Mouse (Mus musculus) kidney, embryonic 16.5 days (tissue): ENCODE measurements around the gene Myrfl. TPM values are rescaled to one million over a fixed set of nuclear protein-coding genes. Genes with fewer than 3 reads are reported as not detected.

Source experiments
- ATAC-seq: fragments of 200-750 bp; cut with Nextera tagmentation; 2 replicates; pipeline ENCODE4 v1.8.0; 2017; ENCODE audit warnings: moderate TSS enrichment; ENCODE audit not compliant: low FRiP score, low TSS enrichment
- H3K27ac ChIP-seq: fragments of 300-500 bp; sonication (generic); 2 replicates; pipeline ENCODE4 v1.5.1; 2014; ENCODE audit warnings: low read length
- H3K27me3 ChIP-seq: fragments of 300-500 bp; sonication (generic); 2 replicates; pipeline ENCODE4 v1.6.1; 2014; ENCODE audit warnings: low read length, control low read depth, mixed read lengths; ENCODE audit not compliant: insufficient read depth
- H3K36me3 ChIP-seq: fragments of 300-500 bp; sonication (generic); 2 replicates; pipeline ENCODE4 v1.6.1; 2014; ENCODE audit warnings: low read length, control low read depth, mixed read lengths; ENCODE audit not compliant: insufficient read depth
- H3K4me1 ChIP-seq: fragments of 300-500 bp; sonication (generic); 2 replicates; pipeline ENCODE4 v1.6.1; 2014; ENCODE audit warnings: low read length, control low read depth, mixed read lengths; ENCODE audit not compliant: insufficient read depth
- H3K4me2 ChIP-seq: fragments of 300-500 bp; sonication (generic); replicated peaks from 2 replicates; pipeline ENCODE4 v1.6.1; 2014; ENCODE audit warnings: low read depth, low read length
- H3K4me3 ChIP-seq: fragments of 300-500 bp; sonication (generic); 2 replicates; pipeline ENCODE4 v1.5.1; 2014; ENCODE audit warnings: mild to moderate bottlenecking, low read length
- H3K9ac ChIP-seq: fragments of 300-500 bp; sonication (generic); replicated peaks from 2 replicates; pipeline ENCODE4 v1.6.1; 2014; ENCODE audit warnings: low read length
- H3K9me3 ChIP-seq: fragments of 300-500 bp; sonication (generic); 2 replicates; pipeline ENCODE4 v1.6.1; 2016; ENCODE audit warnings: low read length, control low read depth
- WGBS: fragments of 180-500 bp; shearing (Covaris S2); extraction: QIAGEN DNeasy Blood & Tissue Kit; methylation state at CpG from one replicate; pipeline ENCODE4 v1.1.7; 2014; 5-methylcytosine and 5-hydroxymethylcytosine counted together
- polyA plus RNA-seq: library from polyadenylated mRNA; unstranded; fragments of >200 nt; fragmentation: Nextera tagmentation; extraction: Ambion mirVana; gene quantifications from 2 replicates; pipeline ENCODE4 v1.2.1, GENCODE M21; 2015

Gene Myrfl
- polyA plus RNA-seq, 1 experiment from 2014 or later, result 0.06 TPM

GRCm38 (mm10) chr10:116928826-116929225, 32.1 kb upstream of the Myrfl start:
- Histone ChIP-seq H3K4me1 (no peaks in the 10 kb centered on the region), H3K27me3 (no peaks in the 10 kb centered on the region), H3K4me3 (no peak overlapping the region), H3K27ac (no peak overlapping the region), H3K36me3 (peaks cover 35% of the 10 kb centered on the region), H3K9me3 (no peaks in the 10 kb centered on the region), H3K4me2 (no peak overlapping the region), H3K9ac (no peak overlapping the region)
- 57% methylated on average over 3 of the region's 3 CpGs for WGBS
- ATAC-seq, result no peak

GRCm38 (mm10) chr10:116926428-116927113, 29.9 kb upstream of the Myrfl start:
- 91% methylated on average over 11 of the region's 11 CpGs for WGBS
- Histone ChIP-seq H3K4me3 (no peak overlapping the region), H3K9ac (no peak overlapping the region), H3K4me1 (no peaks in the 10 kb centered on the region), H3K27me3 (no peaks in the 10 kb centered on the region), H3K27ac (no peak overlapping the region), H3K4me2 (no peak overlapping the region), H3K9me3 (no peaks in the 10 kb centered on the region), H3K36me3 (peaks cover 41% of the 10 kb centered on the region)
- ATAC-seq, result no peak

- Histone ChIP-seq H3K4me1 (no peaks in the 10 kb centered on the region), H3K4me3 (no peak overlapping the region), H3K36me3 (peaks cover 45% of the 10 kb centered on the region), H3K9ac (no peak overlapping the region), H3K27ac (no peak overlapping the region), H3K4me2 (no peak overlapping the region), H3K27me3 (no peaks in the 10 kb centered on the region), H3K9me3 (no peaks in the 10 kb centered on the region)
- 91% methylated on average over 19 of the region's 19 CpGs for WGBS
- ATAC-seq, result no peak
Observed at GRCm38 (mm10) chr10:116923651-116924495, 27.2 kb upstream of the Myrfl start.

- ATAC-seq, result no peak
Observed at GRCm38 (mm10) chr10:116922161-116922560, 25.4 kb upstream of the Myrfl start.

GRCm38 (mm10) chr10:116921416-116921815, 24.7 kb upstream of the Myrfl start:
- Histone ChIP-seq H3K9ac (no peak overlapping the region), H3K4me3 (no peak overlapping the region), H3K27ac (no peak overlapping the region), H3K4me1 (no peaks in the 10 kb centered on the region), H3K36me3 (peaks cover 32% of the 10 kb centered on the region), H3K4me2 (no peak overlapping the region), H3K9me3 (no peaks in the 10 kb centered on the region), H3K27me3 (no peaks in the 10 kb centered on the region)
- 78% methylated on average over 15 of the region's 15 CpGs for WGBS
- ATAC-seq, result no peak

More at GRCm38 (mm10) chr10:116922161-116922560, 25.4 kb upstream of the Myrfl start:
- 65% methylated on average over 15 of the region's 15 CpGs for WGBS
- Histone ChIP-seq H3K4me2 (no peak overlapping the region), H3K4me3 (no peak overlapping the region), H3K27me3 (no peaks in the 10 kb centered on the region), H3K9ac (no peak overlapping the region), H3K4me1 (no peaks in the 10 kb centered on the region), H3K27ac (no peak overlapping the region), H3K9me3 (no peaks in the 10 kb centered on the region), H3K36me3 (peaks cover 37% of the 10 kb centered on the region)

GRCm38 (mm10) chr10:116920641-116921040, 23.9 kb upstream of the Myrfl start:
- Histone ChIP-seq H3K27me3 (no peaks in the 10 kb centered on the region), H3K36me3 (peaks cover 33% of the 10 kb centered on the region), H3K9ac (no peak overlapping the region), H3K4me2 (no peak overlapping the region), H3K4me1 (no peaks in the 10 kb centered on the region), H3K27ac (no peak overlapping the region), H3K9me3 (no peaks in the 10 kb centered on the region), H3K4me3 (no peak overlapping the region)
- WGBS, result 93% methylated on average over 8 of the region's 8 CpGs
- no peak for ATAC-seq

- no peak for ATAC-seq
- Histone ChIP-seq H3K36me3 (peaks cover 29% of the 10 kb centered on the region), H3K27me3 (no peaks in the 10 kb centered on the region), H3K27ac (no peak overlapping the region), H3K9me3 (no peaks in the 10 kb centered on the region), H3K4me3 (no peak overlapping the region), H3K4me2 (no peak overlapping the region), H3K9ac (no peak overlapping the region), H3K4me1 (no peaks in the 10 kb centered on the region)
- WGBS, result 83% methylated on average over 25 of the region's 25 CpGs
Observed at GRCm38 (mm10) chr10:116919368-116920317, 22.9 kb upstream of the Myrfl start.

GRCm38 (mm10) chr10:116916581-116916980, 19.9 kb upstream of the Myrfl start:
- WGBS, result 71% methylated on average over 8 of the region's 8 CpGs
- no peaks in the 10 kb centered on the region for H3K9me3 ChIP-seq

GRCm38 (mm10) chr10:116915286-116915685, 18.6 kb upstream of the Myrfl start:
- no peaks in the 10 kb centered on the region for H3K9me3 ChIP-seq
- 93% methylated on average over 8 of the region's 8 CpGs for WGBS

More at GRCm38 (mm10) chr10:116916581-116916980, 19.9 kb upstream of the Myrfl start:
- ATAC-seq, result no peak
- no peak overlapping the region for H3K4me2 ChIP-seq
- H3K27ac ChIP-seq, result no peak overlapping the region
- H3K4me3 ChIP-seq, result no peak overlapping the region
- H3K9ac ChIP-seq, result no peak overlapping the region
- H3K36me3 ChIP-seq, result peaks cover 36% of the 10 kb centered on the region; the same call in 1 of the 2 replicates
- H3K27me3 ChIP-seq, result no peaks in the 10 kb centered on the region
- no peaks in the 10 kb centered on the region for H3K4me1 ChIP-seq

More at GRCm38 (mm10) chr10:116915286-116915685, 18.6 kb upstream of the Myrfl start:
- Histone ChIP-seq H3K36me3 (peaks cover 41% of the 10 kb centered on the region; the same call in 1 of the 2 replicates), H3K4me3 (no peak overlapping the region), H3K27me3 (no peaks in the 10 kb centered on the region), H3K27ac (no peak overlapping the region), H3K9ac (no peak overlapping the region), H3K4me1 (no peaks in the 10 kb centered on the region), H3K4me2 (no peak overlapping the region)
- ATAC-seq, result no peak
